Mouse (Mus musculus) ovary, adult 18-20 months (tissue): ENCODE data around the gene Pde1c.

Source experiments
- DNase-seq: peaks from one replicate; pipeline ENCODE4 v3.0.0; 2022; ENCODE audit warnings: low spot score, mixed read lengths

Pde1c gene

GRCm38 (mm10) chr6:56441501-56441900, 127.4 kb downstream of the Pde1c start:
- DNase-seq = no peak

- no peak for DNase-seq
Measured at GRCm38 (mm10) chr6:56425846-56426245, 143.1 kb downstream of the Pde1c start.

GRCm38 (mm10) chr6:56422866-56423265, 146.0 kb downstream of the Pde1c start:
- DNase-seq = no peak

GRCm38 (mm10) chr6:56416191-56416590, 152.7 kb downstream of the Pde1c start:
- DNase-seq = no peak

- DNase-seq = no peak
Measured at GRCm38 (mm10) chr6:56389178-56389577, 179.7 kb downstream of the Pde1c start.

GRCm38 (mm10) chr6:56376359-56376758, 192.5 kb downstream of the Pde1c start:
- DNase-seq = no peak

- DNase-seq = no peak
Measured at GRCm38 (mm10) chr6:56374180-56374579, 194.7 kb downstream of the Pde1c start.

GRCm38 (mm10) chr6:56373753-56374152, 195.2 kb downstream of the Pde1c start:
- DNase-seq = no peak

GRCm38 (mm10) chr6:56373046-56373751, 195.7 kb downstream of the Pde1c start:
- no peak for DNase-seq

GRCm38 (mm10) chr6:56369462-56369861, 199.4 kb downstream of the Pde1c start:
- DNase-seq = no peak

GRCm38 (mm10) chr6:56368116-56368515, 200.8 kb downstream of the Pde1c start:
- no peak for DNase-seq

- no peak for DNase-seq
Measured at GRCm38 (mm10) chr6:56367257-56367656, 201.6 kb downstream of the Pde1c start.

GRCm38 (mm10) chr6:56362650-56363049, 206.3 kb downstream of the Pde1c start:
- DNase-seq = no peak

- DNase-seq = no peak
Measured at GRCm38 (mm10) chr6:56362128-56362545, 206.8 kb downstream of the Pde1c start.

GRCm38 (mm10) chr6:56361348-56362127, 207.4 kb downstream of the Pde1c start:
- DNase-seq = no peak

- DNase-seq = no peak
Measured at GRCm38 (mm10) chr6:56360086-56360485, 208.8 kb downstream of the Pde1c start.

- no peak for DNase-seq
Measured at GRCm38 (mm10) chr6:56359126-56359525, 209.8 kb downstream of the Pde1c start.

- no peak for DNase-seq
Measured at GRCm38 (mm10) chr6:56347207-56347606, 221.7 kb downstream of the Pde1c start.

- no peak for DNase-seq
Measured at GRCm38 (mm10) chr6:56345082-56345481, 223.8 kb downstream of the Pde1c start.

- DNase-seq = no peak
Measured at GRCm38 (mm10) chr6:56342005-56342404, 226.9 kb downstream of the Pde1c start.

GRCm38 (mm10) chr6:56335811-56336446, 233.0 kb downstream of the Pde1c start:
- no peak for DNase-seq

GRCm38 (mm10) chr6:56332149-56332548, 236.8 kb downstream of the Pde1c start:
- DNase-seq = no peak

- DNase-seq = no peak
Measured at GRCm38 (mm10) chr6:56331432-56331831, 237.5 kb downstream of the Pde1c start.
